Mouse (Mus musculus) stomach, embryonic 14.5 days (tissue): ENCODE results near the gene Adck1. TPM values are rescaled to one million over a fixed set of nuclear protein-coding genes. Genes with fewer than 3 reads are reported as not detected.
A peak's percentile ranks its signal among the peaks of the same experiment; 100 is the strongest.
"Not testable (repeated sequence)": the region's sequence is repeated elsewhere in the genome, so short reads cannot be mapped to it uniquely, and the experiment has no call there.

Source experiments
- ATAC-seq: fragments of 200-750 bp; cut with Nextera tagmentation; 2 replicates; pipeline ENCODE4 v1.8.0; 2017; ENCODE audit warnings: low read depth, moderate TSS enrichment; ENCODE audit not compliant: insufficient number of reproducible peaks, insufficient read depth, low FRiP score
- H3K27ac ChIP-seq: fragments of 300-500 bp; sonication (generic); 2 replicates; pipeline ENCODE4 v1.5.1; 2014; ENCODE audit warnings: mild to moderate bottlenecking, low read length, moderate library complexity, mixed read lengths
- H3K27me3 ChIP-seq: fragments of 300-500 bp; sonication (generic); 2 replicates; pipeline ENCODE4 v1.6.1; 2014; ENCODE audit warnings: low read length, control low read depth, mixed read lengths; ENCODE audit not compliant: control insufficient read depth, insufficient read depth
- H3K36me3 ChIP-seq: fragments of 300-500 bp; sonication (generic); 2 replicates; pipeline ENCODE4 v1.6.1; 2014; ENCODE audit warnings: mild to moderate bottlenecking, control low read depth, low read length, moderate library complexity, mixed read lengths; ENCODE audit not compliant: control insufficient read depth, insufficient read depth
- H3K4me1 ChIP-seq: fragments of 300-500 bp; sonication (generic); 2 replicates; pipeline ENCODE4 v1.6.1; 2014; ENCODE audit warnings: low read length, control low read depth, mixed read lengths; ENCODE audit not compliant: control insufficient read depth, insufficient read depth
- H3K4me2 ChIP-seq: fragments of 300-500 bp; sonication (generic); replicated peaks from 2 replicates; pipeline ENCODE4 v1.6.1; 2014; ENCODE audit warnings: low read depth, low read length, control low read depth
- H3K4me3 ChIP-seq: fragments of 300-500 bp; sonication (generic); 2 replicates; pipeline ENCODE4 v1.5.1; 2014; ENCODE audit warnings: low read depth, low read length, control low read depth
- H3K9ac ChIP-seq: fragments of 300-500 bp; sonication (generic); replicated peaks from 2 replicates; pipeline ENCODE4 v1.6.1; 2014; ENCODE audit warnings: low read depth, mild to moderate bottlenecking, control low read depth, low read length, moderate library complexity, mixed read lengths
- H3K9me3 ChIP-seq: fragments of 300-500 bp; sonication (generic); 2 replicates; pipeline ENCODE4 v1.6.1; 2016; ENCODE audit warnings: low read depth, low read length, control low read depth; ENCODE audit not compliant: control insufficient read depth
- WGBS: fragments of 180-500 bp; shearing (Covaris S2); extraction: QIAGEN DNeasy Blood & Tissue Kit; methylation state at CpG from one replicate; pipeline ENCODE4 v1.1.7; 2014; 5-methylcytosine and 5-hydroxymethylcytosine counted together
- polyA plus RNA-seq: library from polyadenylated mRNA; unstranded; fragments of >200 nt; fragmentation: Nextera tagmentation; extraction: Ambion mirVana; gene quantifications from 2 replicates; pipeline ENCODE4 v1.2.1, GENCODE M21; 2014

Adck1 gene
- 11.0 and 15.6 TPM in 2 replicates for polyA plus RNA-seq

GRCm38 (mm10) chr12:88360441-88361119, at the start of gene Adck1:
Adck1 (plus strand) TSS chr12:88360554.
- Histone ChIP-seq H3K4me2 (peak within 1 kb of the TSS; percentile 53), H3K4me1 (no peaks in the 10 kb centered on the region), H3K4me3 (peak within 1 kb of the TSS; percentile 52), H3K9me3 (no peaks in the 10 kb centered on the region), H3K27ac (no peak within 1 kb of the TSS), H3K9ac (peak within 1 kb of the TSS; percentile 26), H3K27me3 (no peaks in the 10 kb centered on the region), H3K36me3 (no peaks in the 10 kb centered on the region)
- ATAC-seq: peak; percentile 92
- WGBS: under 1% methylated on average over 38 of the region's 38 CpGs

DNA sequence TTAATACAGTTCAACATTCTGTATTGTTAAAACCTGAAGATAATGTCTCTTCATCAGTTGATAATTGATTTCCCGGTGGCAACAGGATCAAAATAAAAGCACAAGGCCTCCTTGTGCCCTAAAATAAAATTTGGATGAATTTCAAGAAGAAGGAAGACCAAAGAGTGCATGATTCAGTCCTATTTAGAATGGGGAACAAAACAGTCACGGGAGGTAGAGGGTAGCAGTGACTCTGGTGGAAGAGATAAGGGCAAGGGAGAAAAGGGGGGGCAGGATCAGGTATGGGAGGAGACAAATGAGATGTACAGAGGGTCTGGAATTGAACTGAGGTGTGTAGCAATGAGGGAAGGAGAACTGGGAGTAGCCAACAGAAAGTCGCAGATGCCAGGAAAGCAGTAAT, 45.8 kb upstream of the Adck1 start:
- WGBS: 79% methylated on average over 3 of the region's 3 CpGs
- ATAC-seq: no peak
- Histone ChIP-seq H3K27ac (no peak overlapping the region), H3K4me1 (no peaks in the 10 kb centered on the region), H3K4me2 (no peak overlapping the region), H3K4me3 (no peak overlapping the region), H3K27me3 (no peaks in the 10 kb centered on the region), H3K9ac (no peak overlapping the region), H3K36me3 (no peaks in the 10 kb centered on the region), H3K9me3 (no peaks in the 10 kb centered on the region)

- H3K27ac ChIP-seq, ATAC-seq, H3K9ac ChIP-seq, H3K27me3 ChIP-seq, H3K4me1 ChIP-seq, H3K36me3 ChIP-seq, H3K4me2 ChIP-seq, H3K4me3 ChIP-seq, H3K9me3 ChIP-seq: not testable (repeated sequence)
- WGBS: 82% methylated on average over 2 of the region's 2 CpGs
Measured at GRCm38 (mm10) chr12:88323926-88324325, 36.4 kb upstream of the Adck1 start, which contains the start of gene Gm5039. Gm5039 (minus strand) TSS chr12:88324026.

DNA sequence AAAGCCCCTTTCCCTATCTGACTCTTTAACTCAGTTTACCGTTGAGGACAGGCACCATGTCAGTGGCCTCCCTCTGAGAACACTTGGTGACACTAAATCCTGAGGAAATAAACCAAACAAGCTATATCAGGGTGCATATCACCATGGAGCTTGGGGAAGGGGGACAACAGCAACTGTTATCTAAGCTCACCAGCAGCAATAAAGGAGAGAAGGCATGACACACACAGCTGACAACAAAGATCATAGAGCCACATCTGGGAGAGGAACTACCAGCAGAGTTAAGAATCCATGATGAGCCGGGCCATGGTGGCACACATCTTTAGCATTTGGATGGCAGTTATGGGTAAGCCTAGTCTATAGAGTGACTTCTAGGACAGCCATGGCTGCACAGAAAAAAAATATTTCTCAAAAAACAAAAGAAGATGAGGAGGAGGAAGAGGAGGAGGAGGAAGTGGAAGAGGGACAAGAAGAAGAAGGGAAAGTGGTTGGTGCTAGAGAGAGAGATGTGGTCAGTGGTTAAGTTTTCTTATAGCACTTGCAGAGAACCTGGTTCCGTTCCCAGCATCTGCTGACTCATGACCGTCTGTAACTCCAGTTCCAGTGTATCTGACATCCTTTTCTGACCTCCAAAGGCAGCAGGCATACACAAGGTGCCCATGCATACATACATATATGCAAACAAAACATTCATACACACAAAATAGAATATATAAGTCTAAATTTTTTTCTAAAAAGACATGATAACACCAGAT, 23.5 kb upstream of the Adck1 start:
- not testable (repeated sequence) for H3K9ac ChIP-seq, H3K27me3 ChIP-seq, H3K4me3 ChIP-seq, H3K4me1 ChIP-seq, H3K9me3 ChIP-seq, H3K36me3 ChIP-seq, H3K27ac ChIP-seq, H3K4me2 ChIP-seq, ATAC-seq
- WGBS: 70% methylated on average over 4 of the region's 4 CpGs

GRCm38 (mm10) chr12:88341286-88341685, 19.1 kb upstream of the Adck1 start:
- H3K4me3 ChIP-seq, H3K9me3 ChIP-seq, H3K4me2 ChIP-seq, H3K4me1 ChIP-seq, H3K27ac ChIP-seq, H3K27me3 ChIP-seq, H3K9ac ChIP-seq, ATAC-seq, H3K36me3 ChIP-seq: not testable (repeated sequence)
- 56% methylated on average over 2 of the region's 2 CpGs for WGBS

- 19% methylated on average over 41 of the region's 41 CpGs for WGBS
- H3K27me3 ChIP-seq: no peaks in the 10 kb centered on the region
Measured at GRCm38 (mm10) chr12:88354182-88354702, 6.1 kb upstream of the Adck1 start.

DNA sequence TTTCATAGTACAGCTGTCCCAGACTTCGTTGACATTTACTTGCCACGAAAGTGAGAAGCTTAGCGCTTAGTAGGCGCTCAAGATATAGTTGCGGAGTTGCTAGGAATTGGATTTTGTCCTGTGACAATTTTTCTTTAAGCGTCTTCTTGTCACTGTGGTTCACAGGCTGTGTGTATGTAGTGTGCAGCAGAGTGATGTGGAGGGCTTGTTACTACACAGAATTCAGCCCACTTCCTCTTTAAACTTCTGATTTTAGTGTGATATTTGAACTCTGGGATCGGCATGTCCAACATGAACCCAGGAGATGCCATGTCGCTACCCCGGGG, 729 bp downstream of the Adck1 start:
- 43% methylated on average over 9 of the region's 9 CpGs for WGBS
- no peaks in the 10 kb centered on the region for H3K27me3 ChIP-seq
- H3K4me2 ChIP-seq: peak overlapping the region; percentile 53
- H3K9me3 ChIP-seq: no peaks in the 10 kb centered on the region
- H3K4me3 ChIP-seq: peak overlapping the region; percentile 52
- no peaks in the 10 kb centered on the region for H3K4me1 ChIP-seq
- H3K27ac ChIP-seq: no peak overlapping the region
- H3K9ac ChIP-seq: peak overlapping the region; percentile 26
- ATAC-seq: no peak
- H3K36me3 ChIP-seq: no peaks in the 10 kb centered on the region

More at GRCm38 (mm10) chr12:88354182-88354702, 6.1 kb upstream of the Adck1 start:
- Histone ChIP-seq H3K9me3 (no peaks in the 10 kb centered on the region), H3K9ac (no peak overlapping the region), H3K27ac (no peak overlapping the region), H3K36me3 (no peaks in the 10 kb centered on the region), H3K4me2 (peak overlapping the region; percentile 51), H3K4me1 (no peaks in the 10 kb centered on the region), H3K4me3 (peak overlapping the region; percentile 24)
- peak; percentile 18; the same call in 1 of the 2 replicates for ATAC-seq

GRCm38 (mm10) chr12:88367673-88368072, 7.3 kb downstream of the Adck1 start:
- no peak overlapping the region for H3K4me2 ChIP-seq
- no peaks in the 10 kb centered on the region for H3K9me3 ChIP-seq
- no peak overlapping the region for H3K9ac ChIP-seq
- H3K4me1 ChIP-seq: no peaks in the 10 kb centered on the region
- no peak for ATAC-seq
- H3K27me3 ChIP-seq: no peaks in the 10 kb centered on the region
- 81% methylated on average over 4 of the region's 4 CpGs for WGBS
- H3K27ac ChIP-seq: no peak overlapping the region
- H3K36me3 ChIP-seq: no peaks in the 10 kb centered on the region
- no peak overlapping the region for H3K4me3 ChIP-seq
